In the genomic region with DNA sequence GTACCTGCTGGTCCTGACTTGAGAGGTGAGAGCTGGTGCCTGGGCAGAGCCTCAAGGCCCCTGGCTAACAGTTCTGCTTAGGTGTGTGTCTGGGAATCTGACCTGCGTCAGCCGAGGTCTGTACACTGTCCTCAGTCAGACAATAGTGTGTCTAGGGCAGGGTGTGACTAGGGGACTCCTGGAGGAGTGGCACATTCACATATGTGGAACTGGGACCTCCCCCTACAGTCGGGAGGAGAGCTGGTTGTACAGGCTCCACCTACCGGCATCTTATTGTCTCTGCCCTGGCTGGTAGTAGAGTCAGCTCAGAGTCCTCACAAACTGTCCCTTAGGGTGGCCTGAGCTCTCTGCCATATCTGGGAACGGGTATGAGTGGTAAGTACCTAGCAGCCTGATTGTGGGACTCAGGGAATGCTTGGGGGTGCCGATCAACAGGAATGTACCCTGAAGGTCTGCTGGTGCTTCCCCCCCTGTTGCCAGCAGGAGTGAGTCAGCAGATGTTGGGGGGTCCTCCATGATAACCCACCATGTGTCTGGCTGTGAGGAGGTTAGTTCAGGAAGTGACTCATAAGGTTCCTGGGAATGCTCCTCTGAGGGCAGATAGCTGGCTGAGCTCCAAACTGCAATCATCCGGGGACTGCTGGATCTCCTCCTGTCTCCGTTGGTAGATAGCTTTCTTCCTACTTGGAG, we compare ENCODE assay signal across 8 mouse cellular contexts. TPM values are rescaled to one million over a fixed set of nuclear protein-coding genes. Genes with fewer than 3 reads are reported as not detected.
A peak's percentile ranks its signal among the peaks of the same experiment; 100 is the strongest.
DNase-seq lines count a peak whose midpoint lies in the region; ATAC-seq lines count a peak whose summit lies in the region.

No protein-coding gene starts in this region.

- peaks cover 32% of the 10 kb centered on the region for H3K27me3 ChIP-seq in erythroblast, embryonic 14.5 days (ENCODE audit: control insufficient read depth)
- H3K27me3 ChIP-seq in megakaryocyte, embryonic 14.5 days (replicated peaks), result no peaks in the 10 kb centered on the region
- peaks cover 8% of the 10 kb centered on the region; the same call in 1 of the 2 replicates for H3K27me3 ChIP-seq in stomach, embryonic 14.5 days (ENCODE audit: control insufficient read depth, insufficient read depth, low read length)

- peak overlapping the region; percentile 70 for H3K9ac ChIP-seq in stomach, embryonic 14.5 days (replicated peaks; ENCODE audit: low read depth, low read length)

- intact Hi-C loops in left cerebral cortex, postnatal 14 days (cut with DNase I), result no loop called here
- intact Hi-C loops in heart, postnatal 25 days (cut with DNase I), result no loop called here
- intact Hi-C loops in left cerebral cortex, postnatal 25 days (cut with DNase I), result no loop called here

- H3K27ac ChIP-seq in stomach, embryonic 14.5 days (ENCODE audit: low read length), result peak overlapping the region; percentile 92

- H3K36me3 ChIP-seq in erythroblast, embryonic 14.5 days (ENCODE audit: control insufficient read depth), result peaks cover 49% of the 10 kb centered on the region
- H3K36me3 ChIP-seq in megakaryocyte, embryonic 14.5 days (replicated peaks; ENCODE audit: low read length), result peaks cover 57% of the 10 kb centered on the region
- H3K36me3 ChIP-seq in stomach, embryonic 14.5 days (ENCODE audit: control insufficient read depth, insufficient read depth, low read length), result peaks cover 31% of the 10 kb centered on the region

- peak overlapping the region; percentile 69 for H3K4me3 ChIP-seq in erythroblast, embryonic 14.5 days (replicated peaks)
- H3K4me3 ChIP-seq in megakaryocyte, embryonic 14.5 days (replicated peaks), result peak overlapping the region; percentile 99
- H3K4me3 ChIP-seq in stomach, embryonic 14.5 days (ENCODE audit: low read depth, low read length), result peak overlapping the region; percentile 78

- peak; percentile 62 to 65 for DNase-seq in left cerebral cortex, postnatal 14 days (ENCODE audit: low spot score in 2 of 2)
- DNase-seq in left cerebral cortex, adult 11 months (ENCODE audit: low spot score), result no peak
- DNase-seq in adrenal gland, postnatal 25 days, result peak; percentile 78
- DNase-seq in heart, postnatal 25 days (ENCODE audit: low spot score), result peak; percentile 69
- DNase-seq in left cerebral cortex, postnatal 25 days (ENCODE audit: low spot score in 2 of 2), result peak; percentile 59 to 75

- H3K9me3 ChIP-seq in erythroblast, embryonic 14.5 days (ENCODE audit: control insufficient read depth, low read length), result peaks cover 9% of the 10 kb centered on the region; the same call in 1 of the 2 replicates
- H3K9me3 ChIP-seq in megakaryocyte, embryonic 14.5 days, result no peaks in the 10 kb centered on the region
- H3K9me3 ChIP-seq in stomach, embryonic 14.5 days (ENCODE audit: control insufficient read depth, low read depth, low read length), result no peaks in the 10 kb centered on the region

- WGBS in stomach, embryonic 14.5 days, result 8% methylated on average over 8 of the region's 8 CpGs

- peak; percentile 68 for ATAC-seq in stomach, embryonic 14.5 days (ENCODE audit: insufficient number of reproducible peaks, insufficient read depth, low FRiP score, low read depth)

- peaks cover 71% of the 10 kb centered on the region for H3K4me1 ChIP-seq in erythroblast, embryonic 14.5 days (ENCODE audit: control insufficient read depth)
- peaks cover 92% of the 10 kb centered on the region for H3K4me1 ChIP-seq in megakaryocyte, embryonic 14.5 days
- H3K4me1 ChIP-seq in stomach, embryonic 14.5 days (ENCODE audit: control insufficient read depth, insufficient read depth, low read length), result peaks cover 35% of the 10 kb centered on the region

- peak overlapping the region; percentile 87 for H3K4me2 ChIP-seq in stomach, embryonic 14.5 days (replicated peaks; ENCODE audit: low read depth, low read length)

RNA-seq across cellular contexts. Expression of a gene that starts 1.5 kb away (rescaled TPM):
- 10 to 100 TPM; 27.5 to 33.8 TPM for total RNA-seq in left cerebral cortex, postnatal 14 days (2021)
- 287 and 310 TPM in 2 replicates for total RNA-seq in adrenal gland, postnatal 25 days (2021)
- 1.0 and 1.1 TPM in 2 replicates for polyA plus RNA-seq in erythroblast, embryonic 14.5 days (2012)
- 100 to 1,000 TPM; 280 TPM for total RNA-seq in heart, postnatal 25 days (2021)
- 10 to 100 TPM; 25.3 to 29.6 TPM for total RNA-seq in left cerebral cortex, postnatal 25 days (2021)
- polyA plus RNA-seq in megakaryocyte, embryonic 14.5 days (2012; ENCODE audit: insufficient read depth, low replicate concordance), result 56.1 and 168 TPM in 2 replicates
- polyA plus RNA-seq in stomach, embryonic 14.5 days (2014; fragmentation: Nextera tagmentation; extraction: Ambion mirVana), result 87.0 and 94.0 TPM in 2 replicates

RNA-seq across cellular contexts. Expression of a gene that starts 6.3 kb away (rescaled TPM):
- 10 to 100 TPM; 43.8 to 44.4 TPM for total RNA-seq in left cerebral cortex, postnatal 14 days (2021)
- total RNA-seq in adrenal gland, postnatal 25 days (2021), result 89.5 and 102 TPM in 2 replicates
- 15.4 and 17.1 TPM in 2 replicates for polyA plus RNA-seq in erythroblast, embryonic 14.5 days (2012)
- 10 to 100 TPM; 74.3 to 74.7 TPM for total RNA-seq in heart, postnatal 25 days (2021)
- 10 to 100 TPM; 40.8 to 45.7 TPM for total RNA-seq in left cerebral cortex, postnatal 25 days (2021)
- 49.6 and 150 TPM in 2 replicates for polyA plus RNA-seq in megakaryocyte, embryonic 14.5 days (2012; ENCODE audit: insufficient read depth, low replicate concordance)
- polyA plus RNA-seq in stomach, embryonic 14.5 days (2014; fragmentation: Nextera tagmentation; extraction: Ambion mirVana), result 65.1 and 72.3 TPM in 2 replicates

RNA-seq across cellular contexts. Expression of a gene that starts 6.4 kb away (rescaled TPM):
- total RNA-seq in left cerebral cortex, postnatal 14 days (2021), result 10 to 100 TPM; 23.2 to 23.7 TPM
- total RNA-seq in adrenal gland, postnatal 25 days (2021), result 70.9 and 99.3 TPM in 2 replicates
- polyA plus RNA-seq in erythroblast, embryonic 14.5 days (2012), result 0.31 and 0.46 TPM in 2 replicates
- 10 to 100 TPM; 17.5 to 39.0 TPM for total RNA-seq in heart, postnatal 25 days (2021)
- 10 to 100 TPM; 13.8 to 16.6 TPM for total RNA-seq in left cerebral cortex, postnatal 25 days (2021)
- 53.2 and 54.8 TPM in 2 replicates for polyA plus RNA-seq in megakaryocyte, embryonic 14.5 days (2012; ENCODE audit: insufficient read depth, low replicate concordance)
- 72.1 and 76.7 TPM in 2 replicates for polyA plus RNA-seq in stomach, embryonic 14.5 days (2014; fragmentation: Nextera tagmentation; extraction: Ambion mirVana)

RNA-seq across cellular contexts. Expression of a gene that starts 7.8 kb away (rescaled TPM):
- total RNA-seq in left cerebral cortex, postnatal 14 days (2021), result 1 to 10 TPM; 5.3 to 5.6 TPM
- total RNA-seq in adrenal gland, postnatal 25 days (2021), result 9.9 and 13.5 TPM in 2 replicates
- polyA plus RNA-seq in erythroblast, embryonic 14.5 days (2012), result 0.06 and 0.12 TPM in 2 replicates
- 10 to 100 TPM; 19.7 to 23.1 TPM for total RNA-seq in heart, postnatal 25 days (2021)
- 1 to 10 TPM; 2.5 to 4.1 TPM for total RNA-seq in left cerebral cortex, postnatal 25 days (2021)
- 19.4 and 29.4 TPM in 2 replicates for polyA plus RNA-seq in megakaryocyte, embryonic 14.5 days (2012; ENCODE audit: insufficient read depth, low replicate concordance)
- polyA plus RNA-seq in stomach, embryonic 14.5 days (2014; fragmentation: Nextera tagmentation; extraction: Ambion mirVana), result 15.5 and 20.2 TPM in 2 replicates

RNA-seq across cellular contexts. Expression of a gene that starts 13.7 kb away (rescaled TPM):
- total RNA-seq in left cerebral cortex, postnatal 14 days (2021), result 10 to 100 TPM; 22.9 to 28.8 TPM
- total RNA-seq in adrenal gland, postnatal 25 days (2021), result 538 and 617 TPM in 2 replicates
- polyA plus RNA-seq in erythroblast, embryonic 14.5 days (2012), result 3.0 and 3.4 TPM in 2 replicates
- total RNA-seq in heart, postnatal 25 days (2021), result 100 to 1,000 TPM; 409 to 426 TPM
- total RNA-seq in left cerebral cortex, postnatal 25 days (2021), result 10 to 100 TPM; 21.4 to 28.6 TPM
- 230 and 314 TPM in 2 replicates for polyA plus RNA-seq in megakaryocyte, embryonic 14.5 days (2012; ENCODE audit: insufficient read depth, low replicate concordance)
- 21.7 and 26.0 TPM in 2 replicates for polyA plus RNA-seq in stomach, embryonic 14.5 days (2014; fragmentation: Nextera tagmentation; extraction: Ambion mirVana)
